Mouse (Mus musculus) bone marrow, adult 2 months (tissue): ENCODE measurements around the gene Acr.

Experiments
- CTCF ChIP-seq: fragments of 200-500 bp; IDR thresholded peaks from 2 replicates; pipeline ENCODE4 v1.5.1; 2011; ENCODE audit warnings: low read length, control low read depth; ENCODE audit not compliant: control insufficient read depth, insufficient read depth
- POLR2A ChIP-seq: fragments of 200-500 bp; IDR thresholded peaks from 2 replicates; pipeline ENCODE4 v1.6.1; 2011; ENCODE audit warnings: low read depth, mild to moderate bottlenecking, control low read depth, low read length, borderline replicate concordance; ENCODE audit not compliant: control insufficient read depth

DNA sequence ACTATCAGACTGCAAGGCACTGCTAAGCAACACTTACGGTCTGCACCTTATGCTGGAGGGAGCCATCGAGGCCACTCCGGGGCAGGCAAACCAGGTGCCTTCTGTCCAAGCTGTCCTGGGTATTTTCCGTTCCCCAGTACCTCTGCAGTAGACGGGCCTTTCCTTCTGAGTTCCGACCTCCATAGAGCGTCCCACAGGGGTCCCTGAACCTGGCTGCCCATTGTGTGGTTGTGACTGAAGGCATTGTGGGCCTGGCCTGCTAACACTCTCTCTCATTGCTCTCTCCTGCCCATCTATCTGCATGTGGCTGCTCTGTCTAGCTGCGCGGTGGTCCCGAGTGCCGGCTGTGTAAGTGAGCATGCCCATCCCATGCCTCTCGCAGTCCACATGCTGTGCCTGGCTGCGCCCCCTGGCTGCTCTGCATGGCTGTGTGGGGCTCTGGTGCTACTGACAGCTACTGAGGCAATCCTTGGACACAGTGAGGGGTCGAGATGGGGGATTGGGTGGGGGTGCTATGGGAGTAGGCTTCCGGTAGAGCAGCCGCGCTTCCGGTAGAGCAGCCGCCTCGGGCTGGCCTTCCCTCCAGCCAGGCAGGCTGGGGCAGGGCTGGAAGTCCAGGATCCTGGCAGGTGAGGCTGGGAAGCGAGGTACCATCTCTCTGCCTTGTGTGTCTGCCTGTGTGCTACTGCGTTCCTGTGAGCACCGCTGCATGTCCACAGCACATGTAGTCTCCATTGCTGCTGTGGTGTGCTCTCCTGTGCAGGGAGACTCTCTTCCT, 11.5 kb upstream of the Acr start:
- no peak for TF ChIP-seq POLR2A
- TF ChIP-seq CTCF = no peak
